Mouse (Mus musculus) cerebellum, postnatal 36 days (tissue): Measurements from ENCODE around the gene Nat8.
A peak's percentile ranks its signal among the peaks of the same experiment; 100 is the strongest.
"Not testable (repeated sequence)": the region's sequence is repeated elsewhere in the genome, so short reads cannot be mapped to it uniquely, and the experiment has no call there.

Source experiments
- DNase-seq, 2 experiments: peaks; one replicate each; pipeline ENCODE4 v3.0.0; 2021 to 2022; ENCODE audit warnings: mixed read lengths in 2 of 2

Gene Nat8

DNA sequence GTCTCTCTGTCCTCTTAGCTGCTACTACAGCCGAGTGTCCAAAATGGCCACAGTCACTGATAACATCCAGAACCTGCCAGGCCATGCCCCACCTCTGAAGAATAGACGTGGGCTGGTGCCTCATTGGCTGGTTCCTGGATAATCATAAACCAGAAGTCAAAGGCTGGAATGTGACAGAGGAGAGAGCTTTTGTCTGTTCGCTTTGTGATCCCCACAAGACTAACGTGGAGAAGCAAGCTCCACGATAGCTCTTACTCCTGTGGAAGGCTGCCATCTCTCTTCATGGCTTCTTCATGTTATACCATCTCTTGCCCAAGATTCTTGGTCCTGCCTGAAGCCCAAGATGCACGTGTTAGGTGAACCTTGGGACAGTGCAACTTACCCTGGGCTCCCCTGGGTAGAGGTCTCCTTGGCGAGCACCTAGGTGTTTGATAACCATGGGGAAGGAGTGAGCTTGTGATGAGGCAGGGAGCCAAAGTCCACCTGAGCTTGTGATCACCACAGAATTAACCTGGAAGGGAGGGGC lies at the start of gene Nat8:
Gene Nat8 (minus strand): TSS at position 287 of the 526 bp plus-strand sequence.
- no peak for DNase-seq

DNA sequence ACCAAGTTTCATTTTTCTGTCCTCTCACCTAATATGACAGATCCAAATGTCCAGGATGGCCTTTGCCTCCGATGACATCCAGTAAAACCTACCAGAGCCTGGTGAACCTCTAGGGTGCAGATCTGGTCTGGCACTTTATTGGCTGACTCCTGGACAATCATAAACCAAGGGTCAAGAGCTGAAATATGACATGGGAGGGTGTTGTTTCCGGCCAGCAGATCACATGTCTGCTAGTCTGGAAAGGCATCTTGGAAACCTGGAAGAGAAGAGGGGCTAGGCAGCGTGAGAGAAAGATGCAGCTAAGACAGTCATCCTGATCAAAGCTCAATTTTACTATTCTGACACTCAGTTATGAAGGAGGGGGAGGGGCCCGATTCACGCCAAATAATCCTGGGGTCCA lies 37.1 kb upstream of the Nat8 start, which contains the start of gene Nat8f2:
Gene Nat8f2 (minus strand): TSS at position 153 of the 400 bp plus-strand sequence.
- DNase-seq = not testable (repeated sequence)

DNA sequence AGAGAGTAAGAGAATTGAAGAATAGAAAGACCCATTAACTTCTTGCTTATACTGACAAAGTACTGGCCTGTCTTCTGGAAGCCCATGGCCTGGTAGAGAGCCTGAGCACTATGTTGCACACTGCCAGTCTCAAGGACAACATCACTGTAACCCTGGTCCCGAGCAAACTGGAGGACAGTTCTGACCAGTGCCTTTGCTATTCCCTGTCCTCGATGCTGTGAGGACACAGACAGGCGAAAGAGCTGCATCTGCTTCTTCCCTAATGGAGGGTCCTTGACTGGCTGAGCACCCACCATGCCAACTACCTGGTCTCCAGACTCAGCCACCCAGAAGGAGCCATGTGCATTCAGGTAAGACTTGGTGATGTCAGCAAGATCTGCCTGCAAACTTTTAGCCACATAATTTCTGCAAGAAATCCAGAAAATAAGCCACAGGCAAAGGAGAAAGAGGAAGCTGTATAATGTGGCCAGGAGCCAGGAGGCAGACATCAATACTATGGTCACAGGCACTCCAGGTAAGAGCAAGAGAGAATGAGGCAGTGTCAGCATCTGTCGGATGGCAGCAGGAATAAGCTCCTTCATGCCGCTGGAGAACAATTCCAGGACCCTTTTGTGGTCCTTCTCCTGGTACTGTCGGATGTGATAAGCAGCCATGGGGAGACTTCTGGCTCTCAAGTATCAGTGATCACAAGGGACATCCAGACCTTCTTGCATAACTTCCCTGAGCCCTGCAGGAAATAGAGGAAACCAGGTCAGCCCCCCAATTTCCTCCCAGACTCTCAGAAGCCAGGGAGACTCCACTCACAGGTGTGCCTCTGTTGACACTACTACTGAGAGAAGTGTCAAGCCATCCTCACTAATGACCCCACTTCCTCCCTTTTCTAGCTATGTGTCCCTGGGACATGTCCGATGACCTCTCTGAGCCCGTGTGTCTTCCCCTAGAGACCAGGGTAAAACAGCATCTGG lies 36.1 kb upstream of the Nat8 start:
- no peak for DNase-seq

DNA sequence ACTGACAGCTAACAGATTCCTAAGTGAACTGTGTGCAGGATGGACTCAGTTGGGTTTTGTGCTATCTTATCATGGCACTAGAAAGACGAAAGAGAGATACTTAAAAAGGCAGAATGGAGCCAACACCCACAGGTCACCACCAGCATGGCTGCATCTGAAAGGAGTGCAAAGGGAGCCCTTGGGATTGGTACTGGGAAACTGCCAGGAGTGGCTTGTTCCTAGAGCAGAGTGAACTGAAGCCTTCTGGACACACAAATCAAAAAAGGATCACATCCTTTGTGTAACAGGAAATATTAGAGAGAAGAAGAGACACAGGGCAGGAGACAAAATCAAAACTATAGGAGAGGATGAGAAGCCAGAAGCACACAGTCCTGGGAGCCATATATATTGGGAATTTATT lies 35.1 kb upstream of the Nat8 start:
- DNase-seq = not testable (repeated sequence)

DNA sequence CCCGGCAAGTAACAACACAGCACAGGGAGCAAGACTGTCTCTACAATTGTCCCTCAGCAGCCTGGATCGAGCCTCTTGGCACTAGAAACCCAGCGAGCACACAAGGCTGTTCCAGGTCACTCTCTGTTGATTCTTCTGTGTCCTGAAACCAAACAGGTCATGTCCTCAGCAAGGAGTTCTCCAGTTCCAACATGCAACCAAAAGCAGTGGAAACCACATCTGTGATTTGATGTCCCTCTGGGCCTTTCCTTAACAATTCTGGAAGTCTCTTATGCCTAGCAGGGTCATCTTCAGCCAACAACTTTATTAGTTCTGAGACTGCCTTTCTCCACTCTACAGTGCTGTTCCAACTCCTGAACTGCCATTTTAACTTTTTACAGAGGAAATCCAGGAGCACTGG lies 34.3 kb upstream of the Nat8 start:
- not testable (repeated sequence) for DNase-seq

DNA sequence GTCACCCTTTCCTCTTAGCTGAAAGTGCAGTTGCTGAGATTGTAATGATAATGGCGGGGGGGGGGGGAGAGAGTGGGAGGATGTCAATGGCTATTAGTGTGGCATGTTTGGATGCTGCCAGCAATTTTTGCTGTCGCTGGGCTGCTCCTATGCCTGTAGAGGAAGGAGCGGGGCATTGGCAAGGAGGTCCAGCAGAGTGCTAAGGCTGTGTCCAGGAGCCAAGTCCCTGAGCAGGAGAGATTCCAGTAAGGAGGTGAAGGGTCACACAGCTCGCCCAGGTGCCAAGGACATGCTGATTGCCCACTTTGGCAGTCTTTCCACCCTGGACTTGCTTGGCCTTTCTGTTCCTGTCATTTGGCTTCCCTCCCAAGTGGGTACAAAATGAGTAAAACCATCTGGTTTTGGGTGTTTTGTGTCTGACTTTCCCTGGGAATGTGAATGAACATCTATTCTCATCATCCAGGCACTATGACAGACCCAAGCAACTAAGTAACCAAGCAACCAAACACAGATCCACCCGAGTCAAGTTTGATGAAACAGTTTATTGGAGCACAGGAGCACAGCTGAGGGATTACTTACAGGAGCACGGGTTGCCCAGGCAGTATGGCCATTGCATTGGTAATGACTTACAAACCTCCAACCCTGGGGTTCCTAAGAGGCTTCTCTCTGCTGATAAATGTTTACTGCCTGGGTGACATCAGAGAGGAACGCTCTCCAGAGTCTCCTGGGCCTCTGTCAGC lies 33.2 kb upstream of the Nat8 start:
- not testable (repeated sequence) for DNase-seq

DNA sequence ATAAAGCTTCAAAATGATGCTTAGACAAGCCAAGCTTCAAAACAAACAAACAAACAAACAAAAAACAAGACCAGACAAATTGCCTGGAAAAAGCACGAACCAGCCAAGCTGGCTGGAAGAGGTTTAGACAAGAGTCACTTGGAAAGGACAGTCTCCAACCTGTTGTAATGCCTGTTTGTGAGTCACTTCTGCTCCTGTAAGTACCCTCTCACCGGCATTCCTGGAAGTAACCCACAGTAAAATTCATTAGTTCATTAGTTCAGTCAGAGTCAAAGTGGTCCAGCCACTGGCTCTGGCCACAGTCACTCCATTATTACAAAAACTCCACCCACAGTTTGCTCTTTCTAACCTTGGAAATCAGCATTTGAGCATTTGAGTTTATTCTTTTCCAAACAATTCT lies 32.0 kb upstream of the Nat8 start:
- no peak for DNase-seq

DNA sequence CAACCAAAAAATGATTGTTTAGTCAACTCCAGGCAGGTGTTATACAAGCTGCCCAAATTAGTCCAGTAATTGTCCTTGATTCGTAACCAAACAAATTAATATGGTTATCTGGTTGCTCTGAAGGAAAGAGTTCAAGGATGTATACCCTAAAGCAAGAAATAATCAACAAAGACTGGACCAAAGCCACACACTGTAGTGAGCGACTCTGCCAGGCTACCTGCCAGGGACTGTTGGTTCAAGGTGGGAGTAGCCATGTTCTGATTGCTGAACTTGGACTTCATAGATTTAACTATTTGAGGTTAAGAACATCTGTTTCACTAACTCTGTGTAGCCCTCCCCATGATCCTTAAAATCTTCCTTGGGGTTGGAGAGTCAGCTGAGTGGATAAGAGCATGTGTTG lies 31.3 kb upstream of the Nat8 start:
- DNase-seq = no peak

DNA sequence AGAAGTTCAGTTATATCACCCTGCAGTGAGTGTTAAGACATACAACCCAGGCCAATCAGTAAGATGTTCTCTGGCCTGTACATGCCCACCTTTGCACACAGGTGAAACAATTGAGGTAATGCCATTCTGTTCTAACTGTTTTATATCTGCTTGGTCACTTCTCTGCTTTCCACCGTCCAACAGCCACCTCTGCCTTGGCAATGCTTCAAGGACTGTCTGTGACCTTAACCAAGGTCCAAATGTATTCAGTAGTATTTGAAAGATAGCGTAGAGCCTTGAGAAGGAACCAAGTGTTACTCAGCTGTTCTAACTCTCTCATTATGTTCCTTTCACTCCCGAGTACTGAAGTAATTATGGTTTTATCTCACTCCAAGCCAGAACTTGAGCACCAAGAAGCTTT lies 30.7 kb upstream of the Nat8 start:
- DNase-seq = no peak

DNA sequence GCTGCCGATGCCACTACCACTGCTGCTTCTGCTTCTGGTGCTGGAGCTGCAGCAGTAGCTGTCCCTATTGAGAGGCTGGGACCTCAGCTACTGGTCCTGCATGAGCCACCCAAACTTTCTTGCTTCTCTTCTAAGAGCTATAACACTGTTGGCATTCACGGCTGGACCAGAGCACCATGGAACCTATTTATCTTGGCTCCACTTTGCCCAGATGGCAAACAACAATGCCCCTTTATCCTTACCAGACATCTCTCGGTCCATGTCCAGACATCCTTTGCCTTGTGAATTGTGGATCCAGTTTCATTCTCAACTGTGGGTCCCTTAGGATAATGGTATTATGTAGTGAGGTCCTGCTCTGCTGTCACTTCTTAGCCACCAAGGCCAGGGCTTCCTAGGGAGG lies 29.4 kb upstream of the Nat8 start:
- no peak for DNase-seq

DNA sequence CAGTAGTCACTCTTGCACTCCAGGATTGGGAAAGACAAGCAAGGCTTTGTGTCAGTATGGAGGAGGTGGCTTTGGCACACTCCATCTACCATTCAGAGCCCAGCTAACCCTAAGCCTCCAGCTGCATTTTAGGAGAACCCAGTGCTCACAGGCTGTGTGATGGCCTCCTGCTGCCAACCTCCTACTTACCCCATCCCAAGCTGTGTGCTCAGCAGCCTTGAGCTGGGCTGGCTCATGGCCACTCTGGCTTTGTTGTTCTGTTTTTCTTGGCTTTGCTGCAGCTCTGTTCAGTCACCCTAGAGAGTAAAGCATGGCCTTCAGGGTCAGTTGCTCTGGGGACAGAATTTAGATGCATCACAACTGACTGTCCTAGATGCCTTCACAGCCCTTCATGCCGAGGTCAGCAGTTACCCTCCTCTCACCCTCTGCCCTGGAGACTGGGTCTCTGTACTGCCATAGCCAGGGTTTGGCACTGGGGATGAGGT lies 24.4 kb upstream of the Nat8 start:
- peak; percentile 35 to 36 for DNase-seq

DNA sequence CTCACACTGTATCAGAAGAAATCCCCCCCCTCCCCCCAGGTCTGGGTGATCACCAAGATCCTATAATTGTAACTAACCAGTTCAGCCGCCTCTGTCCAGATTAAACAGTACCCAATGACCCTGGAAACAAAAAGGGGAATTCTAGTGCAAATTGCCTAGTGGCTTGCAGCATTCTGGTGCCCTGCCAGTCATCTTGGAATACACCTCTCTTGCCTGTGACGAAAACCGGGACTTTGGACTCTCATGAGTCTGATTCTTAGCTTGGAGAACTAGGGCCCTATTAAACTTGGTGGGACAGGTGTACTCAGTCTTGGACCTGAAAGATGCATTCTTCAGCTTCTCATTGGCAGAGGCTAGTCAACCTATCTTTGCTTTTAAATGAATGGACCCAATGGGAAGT lies 21.6 kb upstream of the Nat8 start:
- no peak for DNase-seq

DNA sequence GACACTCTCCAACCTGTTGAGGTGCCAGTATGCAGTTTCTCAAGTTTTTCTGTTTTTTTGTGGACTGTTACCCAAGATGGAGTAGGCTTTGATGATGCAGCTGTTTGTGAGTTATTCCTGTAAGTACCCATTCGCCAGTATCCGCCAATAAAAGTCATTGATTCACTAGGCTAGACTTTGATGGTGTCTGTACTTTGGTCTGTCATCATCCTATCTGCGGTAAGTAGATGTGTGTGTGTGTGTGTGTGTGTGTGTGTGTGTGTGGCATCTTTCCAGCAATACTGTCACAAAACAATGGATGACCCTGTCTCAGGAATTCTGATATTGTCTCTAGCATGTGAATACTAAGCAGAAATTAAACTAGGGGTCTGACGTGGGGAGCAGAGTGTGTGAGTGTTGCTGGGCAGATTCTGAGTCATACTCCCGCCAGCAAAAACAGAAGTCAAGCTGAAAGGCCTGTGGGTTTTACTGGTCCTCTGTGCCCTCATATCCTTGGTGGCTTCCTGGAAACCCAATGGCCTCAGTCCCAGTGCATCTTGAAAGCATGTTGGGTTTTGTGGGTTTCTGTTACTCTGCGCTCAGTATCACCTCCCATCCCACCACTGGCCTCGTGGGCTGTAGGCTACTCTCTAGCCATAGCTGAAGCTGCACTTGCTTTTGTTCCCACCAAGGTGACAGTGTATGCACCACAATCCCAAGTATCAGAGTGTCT lies 19.3 kb upstream of the Nat8 start:
- DNase-seq = no peak

DNA sequence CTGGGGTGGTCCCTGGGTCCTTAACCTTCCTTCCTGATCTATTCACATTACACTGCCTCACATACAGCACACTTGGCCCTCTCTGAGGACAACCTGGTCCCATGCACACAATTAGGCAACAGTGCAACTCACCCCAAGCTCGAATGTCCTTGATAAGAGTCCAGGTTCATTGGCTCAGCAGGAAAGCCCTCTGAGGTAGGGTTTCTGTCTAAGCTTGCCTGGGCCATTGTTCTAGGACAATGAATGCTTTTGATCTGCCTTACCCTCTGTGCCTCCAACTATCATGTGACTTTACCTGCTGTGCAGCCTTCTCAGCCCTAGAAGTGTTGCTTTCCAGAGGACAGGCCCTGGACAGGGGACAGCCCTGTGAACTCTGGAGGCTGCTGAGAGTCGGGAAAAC lies 17.4 kb upstream of the Nat8 start:
- no peak for DNase-seq

DNA sequence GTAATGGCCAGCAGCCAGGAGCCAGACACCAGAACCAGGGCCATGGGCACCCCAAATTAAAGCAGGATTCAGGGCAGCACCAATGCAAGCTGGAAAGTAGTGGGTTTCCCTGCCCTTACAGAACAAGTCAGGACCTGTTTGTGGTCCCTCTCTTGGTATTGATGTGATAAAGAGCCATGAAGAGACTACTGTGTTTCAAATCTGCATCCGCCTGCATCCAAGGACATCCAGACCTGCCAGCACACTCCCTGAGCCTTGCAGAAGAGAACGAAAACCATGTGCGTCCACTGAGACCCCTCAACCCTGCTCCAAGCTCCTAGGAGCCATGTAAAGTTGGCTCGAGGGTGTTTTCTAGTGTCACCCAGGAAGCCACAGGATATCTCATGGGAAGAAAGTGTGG lies 16.3 kb upstream of the Nat8 start:
- no peak for DNase-seq

DNA sequence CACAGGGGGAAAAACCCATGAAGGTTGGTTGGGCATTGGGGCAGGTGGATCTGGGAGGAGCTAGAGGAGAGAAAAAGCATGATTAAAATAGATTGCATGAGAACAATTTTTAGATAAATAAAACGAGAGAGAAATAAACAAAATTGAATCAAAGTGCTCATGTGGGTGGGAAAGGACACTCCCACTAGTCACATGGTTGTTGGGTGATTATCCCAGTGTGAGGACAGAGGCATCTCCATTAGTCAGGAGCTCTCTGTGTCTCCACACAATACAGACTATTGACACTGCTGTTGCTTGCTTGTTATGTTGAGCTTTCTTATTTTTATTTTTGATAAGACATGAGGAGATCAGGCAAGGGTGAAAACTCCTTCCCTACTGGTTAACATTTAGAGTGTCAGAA lies 15.0 kb upstream of the Nat8 start:
- no peak for DNase-seq

DNA sequence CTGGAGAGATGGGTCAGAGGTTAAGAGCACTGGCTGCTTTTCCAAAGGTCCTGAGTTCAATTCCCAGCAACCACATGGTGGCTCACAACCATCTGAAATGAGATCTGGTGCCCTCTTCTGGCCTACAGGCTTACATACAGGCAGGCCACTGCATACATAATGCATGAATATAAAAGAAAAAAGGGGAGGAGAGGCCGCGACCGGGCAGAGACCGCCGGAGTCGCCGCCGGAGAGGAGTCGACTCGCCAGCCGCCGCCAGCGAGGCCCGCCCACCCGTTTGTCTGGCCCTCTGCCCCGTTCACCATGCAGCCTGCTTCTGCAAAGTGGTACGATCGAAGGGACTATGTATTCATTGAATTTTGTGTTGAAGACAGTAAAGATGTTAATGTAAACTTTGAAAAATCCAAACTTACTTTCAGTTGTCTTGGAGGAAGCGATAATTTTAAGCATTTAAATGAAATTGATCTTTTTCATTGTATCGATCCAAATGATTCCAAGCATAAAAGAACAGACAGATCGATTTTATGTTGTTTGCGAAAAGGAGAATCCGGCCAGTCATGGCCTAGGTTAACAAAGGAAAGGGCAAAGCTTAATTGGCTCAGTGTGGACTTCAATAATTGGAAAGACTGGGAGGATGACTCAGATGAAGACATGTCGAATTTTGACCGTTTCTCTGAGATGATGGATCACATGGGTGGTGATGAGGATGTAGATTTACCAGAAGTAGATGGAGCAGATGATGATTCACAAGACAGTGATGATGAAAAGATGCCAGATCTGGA lies 12.0 kb upstream of the Nat8 start:
- DNase-seq = not testable (repeated sequence)

DNA sequence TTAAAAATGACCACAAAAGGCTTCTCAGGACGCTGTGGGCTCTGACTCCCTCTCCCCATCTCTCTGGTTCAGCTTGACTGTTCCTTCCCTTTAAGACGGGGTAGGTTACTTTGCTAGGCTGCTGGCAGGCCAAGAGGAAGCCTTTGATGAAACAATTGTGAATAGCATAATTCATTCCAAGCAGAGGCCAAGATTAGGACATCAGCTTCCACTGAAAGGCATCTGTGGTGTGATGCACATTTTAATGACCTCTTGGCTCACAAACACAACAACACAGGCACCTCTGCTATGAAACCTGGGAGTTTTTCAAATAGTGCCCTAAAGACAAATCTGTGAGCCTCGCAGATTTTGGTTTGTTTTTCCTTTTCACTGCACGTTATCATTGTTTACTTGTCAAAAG lies 8.1 kb upstream of the Nat8 start:
- DNase-seq = no peak

DNA sequence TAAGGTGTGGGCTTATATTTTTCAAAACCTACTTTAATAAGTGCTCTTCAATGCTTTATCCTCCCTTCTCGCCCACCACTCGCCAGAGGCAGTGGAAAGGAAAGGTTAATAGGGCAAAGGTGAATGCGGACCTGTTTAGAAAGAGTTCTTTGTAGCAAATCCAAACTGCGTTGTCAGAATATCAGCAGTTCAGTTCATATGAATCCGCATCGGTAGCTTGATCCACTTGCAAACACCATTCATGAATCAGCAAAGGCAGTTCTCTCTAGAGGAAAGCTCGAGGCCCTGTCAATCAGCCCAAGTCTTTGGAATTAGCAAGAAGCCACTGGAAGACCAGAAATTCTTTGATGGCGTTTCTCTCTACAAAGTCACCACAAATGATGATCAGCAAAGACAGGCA lies 6.8 kb upstream of the Nat8 start:
- DNase-seq = no peak

DNA sequence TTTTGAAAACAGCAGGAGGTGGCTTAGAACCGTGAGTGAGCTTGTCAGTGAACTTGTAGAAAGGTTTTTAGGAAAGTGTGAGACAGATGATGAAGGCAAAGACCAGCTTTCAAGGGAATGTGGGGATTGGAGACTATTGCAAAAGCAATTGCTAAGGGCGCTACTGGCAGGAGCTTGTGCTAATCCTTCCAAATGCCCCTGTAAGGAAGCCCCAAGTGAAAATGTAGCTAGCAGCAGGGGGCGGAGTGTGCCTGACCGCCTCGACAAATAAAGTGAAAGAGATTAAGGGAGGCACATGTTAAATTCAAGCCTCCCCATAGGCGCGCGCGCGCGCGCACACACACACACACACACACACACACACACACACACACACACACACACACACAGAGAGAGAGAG lies 5.4 kb upstream of the Nat8 start:
- DNase-seq = not testable (repeated sequence)

DNA sequence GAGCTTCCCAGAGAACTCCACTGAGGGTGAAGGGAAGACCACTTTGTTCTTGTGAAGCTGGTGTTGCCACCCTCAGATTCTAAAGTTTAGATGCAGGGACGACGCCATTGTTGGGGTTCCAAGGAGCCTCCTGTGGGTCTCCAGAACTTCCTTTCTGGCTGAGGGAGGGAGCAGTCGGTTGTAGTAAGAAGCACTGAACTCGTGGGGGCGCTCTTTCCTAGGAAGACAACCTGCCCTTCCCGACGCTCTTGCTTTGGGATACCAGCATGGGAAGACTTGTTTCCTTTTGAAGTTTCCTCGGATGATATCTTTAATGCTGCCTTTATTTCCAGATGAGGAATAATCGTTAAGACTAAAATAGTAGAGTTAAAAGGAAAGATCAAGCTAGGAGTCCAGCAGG lies 4.9 kb upstream of the Nat8 start:
- peak; percentile 45 to 46 for DNase-seq

DNA sequence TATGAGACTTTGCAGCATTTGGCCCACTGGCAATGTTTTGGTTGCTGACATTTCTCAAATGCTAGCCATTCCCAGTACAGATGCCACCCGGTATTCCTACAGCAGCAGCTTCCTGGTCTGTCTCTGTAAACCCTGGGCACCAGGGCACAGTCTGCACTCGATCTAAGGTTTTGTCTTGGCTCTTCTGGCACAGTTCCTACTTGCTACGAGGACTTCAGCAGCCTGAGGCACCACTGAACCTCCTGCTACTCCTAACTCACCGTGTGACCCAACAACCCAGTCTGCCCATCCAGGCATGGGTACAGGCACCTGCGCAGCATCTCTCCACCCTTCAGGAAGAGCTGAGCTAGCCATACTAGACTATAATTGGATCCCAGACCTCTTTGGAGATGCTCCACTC lies 4.2 kb upstream of the Nat8 start:
- DNase-seq = not testable (repeated sequence)
